Mouse (Mus musculus) lung, adult 2 months (tissue): ENCODE measurements around the gene Gli3.

ENCODE experiments used
- CTCF ChIP-seq: fragments of 200-500 bp; IDR thresholded peaks from 2 replicates; pipeline ENCODE4 v1.5.1; 2011; ENCODE audit warnings: mild to moderate bottlenecking, low read length, control low read depth; ENCODE audit not compliant: insufficient read depth
- POLR2A ChIP-seq: fragments of 200-500 bp; IDR thresholded peaks from 2 replicates; pipeline ENCODE4 v1.6.1; 2011; ENCODE audit warnings: low read depth, mild to moderate bottlenecking, control low read depth, low read length, borderline replicate concordance; ENCODE audit errors: extremely low read depth

- TF ChIP-seq CTCF: no peak
- TF ChIP-seq POLR2A: no peak
Observed at GRCm38 (mm10) chr13:15442002-15442401, 21.0 kb upstream of the Gli3 start.
